Comparison of ENCODE assay signal across 12 mouse cellular contexts in the genomic region with DNA sequence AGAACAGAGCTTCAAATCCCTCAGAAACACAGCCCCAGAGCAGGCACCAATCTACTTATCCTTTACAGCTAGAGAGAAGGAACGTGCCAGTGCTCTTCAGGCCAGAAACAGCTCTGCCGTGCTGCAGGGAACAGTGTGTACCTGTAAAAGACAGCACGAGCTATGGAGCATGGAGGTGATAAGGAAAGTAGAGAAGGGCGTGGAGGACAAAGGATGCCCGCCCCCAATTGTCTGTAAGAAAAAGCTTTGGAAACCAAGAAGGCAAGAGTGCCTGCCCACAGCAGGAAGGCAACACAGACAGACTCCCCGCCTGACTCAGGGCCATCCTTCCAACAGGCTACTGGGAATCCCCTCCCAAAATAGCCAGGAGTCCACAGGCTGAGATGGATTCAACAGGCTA.
DNase-seq lines count a peak whose midpoint lies in the region; ATAC-seq and TF ChIP-seq lines count a peak whose summit lies in the region.
"Had no signal": no experiment of that assay in that cellular context is flagged by ENCODE, and none has a peak within 500 bp of the region (broad histone marks: within the 10 kb centered on the region; RNA-seq: fewer than 3 reads in every experiment).

No protein-coding gene starts in this region.

- H3K4me1 ChIP-seq in liver, postnatal 0 days (ENCODE audit: insufficient read depth), result peaks cover 22% of the 10 kb centered on the region
- H3K4me1 ChIP-seq in liver, embryonic 12.5 days, result peaks cover 9% of the 10 kb centered on the region
- H3K4me1 ChIP-seq in heart, embryonic 11.5 days (ENCODE audit: control insufficient read depth, insufficient read depth, low read length), result peaks cover 21% of the 10 kb centered on the region
- peaks cover 28% of the 10 kb centered on the region for H3K4me1 ChIP-seq in intestine, postnatal 0 days (replicated peaks; ENCODE audit: control insufficient read depth, insufficient read depth, low read length)
- no peaks in the 10 kb centered on the region; the same call in 1 of the 2 replicates for H3K4me1 ChIP-seq in hindbrain, embryonic 12.5 days

- peak; percentile 42 for ATAC-seq in liver, postnatal 0 days
- no peak for ATAC-seq in liver, embryonic 12.5 days
- ATAC-seq in heart, embryonic 11.5 days (replicated peaks; ENCODE audit: insufficient number of reproducible peaks, low FRiP score, low TSS enrichment), result no peak; the same call in 1 of the 2 replicates
- peak; percentile 41; the same call in 1 of the 2 replicates for ATAC-seq in intestine, postnatal 0 days
- ATAC-seq in inflammation-experienced regulatory T-cells, adult 6 months, result no peak
- no peak for ATAC-seq in hindbrain, embryonic 12.5 days (ENCODE audit: low FRiP score)

- 0 out of 2 replicates have a peak, but pooled peaks have one; percentile 29 for TF ChIP-seq EP300 in liver, postnatal 0 days (IDR thresholded peaks at IDR 0.05; ENCODE audit: low read depth)

- H3K9ac ChIP-seq in liver, postnatal 0 days (replicated peaks), result no peak overlapping the region
- H3K9ac ChIP-seq in liver, embryonic 12.5 days, result no peak overlapping the region
- no peak overlapping the region for H3K9ac ChIP-seq in heart, embryonic 11.5 days (ENCODE audit: low read depth, low read length)
- no peak overlapping the region for H3K9ac ChIP-seq in intestine, postnatal 0 days (ENCODE audit: low read depth, low read length)
- H3K9ac ChIP-seq in hindbrain, embryonic 12.5 days, result no peak overlapping the region
- H3K9ac ChIP-seq: limb, embryonic 15.5 days had no signal

- peak overlapping the region; percentile 28; the same call in 1 of the 2 replicates for H3K4me2 ChIP-seq in liver, postnatal 0 days (ENCODE audit: low read depth, low read length)
- no peak overlapping the region for H3K4me2 ChIP-seq in liver, embryonic 12.5 days
- H3K4me2 ChIP-seq in heart, embryonic 11.5 days, result peak overlapping the region; percentile 27
- H3K4me2 ChIP-seq in intestine, postnatal 0 days (replicated peaks; ENCODE audit: low read depth), result no peak overlapping the region
- no peak overlapping the region for H3K4me2 ChIP-seq in hindbrain, embryonic 12.5 days (replicated peaks)
- H3K4me2 ChIP-seq: limb, embryonic 15.5 days had no signal

- no peak for TF ChIP-seq CTCF in liver, postnatal 0 days (IDR thresholded peaks at IDR 0.05; ENCODE audit: low read depth)
- TF ChIP-seq CTCF in intestine, postnatal 0 days (IDR thresholded peaks at IDR 0.05; ENCODE audit: low read depth), result no peak

- no peaks in the 10 kb centered on the region for H3K36me3 ChIP-seq in liver, postnatal 0 days (replicated peaks; ENCODE audit: insufficient read depth, low read length)
- H3K36me3 ChIP-seq in liver, embryonic 12.5 days, result no peaks in the 10 kb centered on the region
- no peaks in the 10 kb centered on the region for H3K36me3 ChIP-seq in heart, embryonic 11.5 days (ENCODE audit: control insufficient read depth, insufficient read depth, low read length)
- no peaks in the 10 kb centered on the region for H3K36me3 ChIP-seq in intestine, postnatal 0 days (ENCODE audit: control insufficient read depth, insufficient read depth)
- no peaks in the 10 kb centered on the region for H3K36me3 ChIP-seq in hindbrain, embryonic 12.5 days
- H3K36me3 ChIP-seq: limb, embryonic 15.5 days had no signal

- H3K4me3 ChIP-seq in liver, postnatal 0 days (ENCODE audit: low read depth, low read length), result no peak overlapping the region
- no peak overlapping the region for H3K4me3 ChIP-seq in liver, embryonic 12.5 days
- H3K4me3 ChIP-seq in heart, embryonic 11.5 days (ENCODE audit: low read depth, low read length), result no peak overlapping the region
- no peak overlapping the region for H3K4me3 ChIP-seq in intestine, postnatal 0 days (ENCODE audit: low read depth, low read length)
- no peak overlapping the region for H3K4me3 ChIP-seq in hindbrain, embryonic 12.5 days
- H3K4me3 ChIP-seq: limb, embryonic 15.5 days; myocyte had no signal

- H3K27ac ChIP-seq in liver, postnatal 0 days (ENCODE audit: low read depth), result peak overlapping the region; percentile 25
- H3K27ac ChIP-seq in liver, embryonic 12.5 days, result no peak overlapping the region
- peak overlapping the region; percentile 76 for H3K27ac ChIP-seq in heart, embryonic 11.5 days (ENCODE audit: low read depth, low read length)
- H3K27ac ChIP-seq in intestine, postnatal 0 days (ENCODE audit: low read depth, low read length), result no peak overlapping the region
- H3K27ac ChIP-seq in hindbrain, embryonic 12.5 days, result no peak overlapping the region
- H3K27ac ChIP-seq: limb, embryonic 15.5 days had no signal

- 44% methylated on average over 6 of the region's 6 CpGs for WGBS in liver, postnatal 0 days (ENCODE audit: insufficient replicate concordance)
- WGBS in liver, embryonic 12.5 days (ENCODE audit: insufficient replicate concordance), result 35% methylated on average over 6 of the region's 6 CpGs
- WGBS in heart, embryonic 11.5 days (ENCODE audit: insufficient replicate concordance), result 27% methylated on average over 6 of the region's 6 CpGs
- WGBS in intestine, postnatal 0 days, result 55% methylated on average over 6 of the region's 6 CpGs
- 27% methylated on average over 6 of the region's 6 CpGs for WGBS in hindbrain, embryonic 12.5 days

- DNase-seq in liver, postnatal 0 days, result no peak
- peak; percentile 41 for DNase-seq in ZHBTc4 (ENCODE audit: low read depth, low spot score)
- no peak for DNase-seq in kidney, postnatal 10 days
- DNase-seq: kidney, adult 2 months; retina, postnatal 1 day had no signal

- H3K9me3 ChIP-seq in liver, postnatal 0 days (ENCODE audit: low read length), result no peaks in the 10 kb centered on the region
- no peaks in the 10 kb centered on the region for H3K9me3 ChIP-seq in liver, embryonic 12.5 days (replicated peaks)
- H3K9me3 ChIP-seq in heart, embryonic 11.5 days (replicated peaks; ENCODE audit: control insufficient read depth, low read length), result no peaks in the 10 kb centered on the region
- no peaks in the 10 kb centered on the region for H3K9me3 ChIP-seq in intestine, postnatal 0 days (ENCODE audit: control insufficient read depth)
- H3K9me3 ChIP-seq in hindbrain, embryonic 12.5 days (replicated peaks), result no peaks in the 10 kb centered on the region
- H3K9me3 ChIP-seq: limb, embryonic 15.5 days had no signal

- H3K27me3 ChIP-seq in liver, postnatal 0 days (ENCODE audit: insufficient read depth, low read length), result no peaks in the 10 kb centered on the region
- H3K27me3 ChIP-seq in liver, embryonic 12.5 days (replicated peaks), result no peaks in the 10 kb centered on the region
- no peaks in the 10 kb centered on the region for H3K27me3 ChIP-seq in heart, embryonic 11.5 days (ENCODE audit: control insufficient read depth, insufficient read depth, low read length)
- no peaks in the 10 kb centered on the region for H3K27me3 ChIP-seq in intestine, postnatal 0 days (replicated peaks; ENCODE audit: control insufficient read depth, insufficient read depth, low read length)
- H3K27me3 ChIP-seq in hindbrain, embryonic 12.5 days, result no peaks in the 10 kb centered on the region
- H3K27me3 ChIP-seq: limb, embryonic 15.5 days had no signal

Comparison
In these comparisons a context has a peak if more than half of its experiments do, and no peak if none do; other contexts are left out.
1. ATAC-seq: peak in liver, postnatal 0 days (single experiment) and intestine, postnatal 0 days (single experiment); none in liver, embryonic 12.5 days (single experiment), heart, embryonic 11.5 days (single experiment), inflammation-experienced regulatory T-cells, adult 6 months (single experiment) and hindbrain, embryonic 12.5 days (single experiment).
2. H3K27ac ChIP-seq: peak in liver, postnatal 0 days (single experiment) and heart, embryonic 11.5 days (single experiment); none in liver, embryonic 12.5 days (single experiment), intestine, postnatal 0 days (single experiment) and hindbrain, embryonic 12.5 days (single experiment).
3. H3K4me2 ChIP-seq: peak in liver, postnatal 0 days (single experiment) and heart, embryonic 11.5 days (single experiment); none in liver, embryonic 12.5 days (single experiment), intestine, postnatal 0 days (single experiment) and hindbrain, embryonic 12.5 days (single experiment).